Mouse (Mus musculus) ES-E14 (cell line): ENCODE measurements at regions not wholly inside any gene's neighbourhood (a gene's known extent, or its start where the extent isn't known, plus 50 kb on each side); places are given as distances from the start of the nearest gene placed in this dataset.

Experiments used
- CHD2 ChIP-seq: IDR thresholded peaks from 2 replicates; pipeline ENCODE4 v1.6.1; 2014; ENCODE audit warnings: mild to moderate bottlenecking, low read depth, low read length, inconsistent platforms
- HCFC1 ChIP-seq: IDR thresholded peaks from 2 replicates; pipeline ENCODE4 v1.6.1; 2012; ENCODE audit warnings: low read length, inconsistent platforms, borderline replicate concordance; ENCODE audit not compliant: insufficient read depth
- ZC3H11A ChIP-seq: IDR thresholded peaks from 2 replicates; pipeline ENCODE4 v1.6.1; 2012; ENCODE audit warnings: low read depth, mild to moderate bottlenecking, inconsistent platforms, low read length, borderline replicate concordance

GRCm38 (mm10) chr17:88316213-88316967, 124.1 kb upstream of the Foxn2 start:
- TF ChIP-seq CHD2 (no peak), ZC3H11A (no peak), HCFC1 (no peak)
